Mouse (Mus musculus) mesoderm, embryonic 11.5 days (tissue): ENCODE data around the gene Ppp1cc.
"Not testable (repeated sequence)": the region's sequence is repeated elsewhere in the genome, so short reads cannot be mapped to it uniquely, and the experiment has no call there.

Experiments used
- DNase-seq: peaks from one replicate; pipeline ENCODE4 v3.0.0-alpha.2; 2012; ENCODE audit warnings: low read depth, low spot score

The Ppp1cc gene

GRCm38 (mm10) chr5:122136508-122137408 lies 21.3 kb upstream of the Ppp1cc start:
- no peak for DNase-seq

- DNase-seq: no peak
Measured at GRCm38 (mm10) chr5:122138856-122139255, 19.2 kb upstream of the Ppp1cc start.

DNA sequence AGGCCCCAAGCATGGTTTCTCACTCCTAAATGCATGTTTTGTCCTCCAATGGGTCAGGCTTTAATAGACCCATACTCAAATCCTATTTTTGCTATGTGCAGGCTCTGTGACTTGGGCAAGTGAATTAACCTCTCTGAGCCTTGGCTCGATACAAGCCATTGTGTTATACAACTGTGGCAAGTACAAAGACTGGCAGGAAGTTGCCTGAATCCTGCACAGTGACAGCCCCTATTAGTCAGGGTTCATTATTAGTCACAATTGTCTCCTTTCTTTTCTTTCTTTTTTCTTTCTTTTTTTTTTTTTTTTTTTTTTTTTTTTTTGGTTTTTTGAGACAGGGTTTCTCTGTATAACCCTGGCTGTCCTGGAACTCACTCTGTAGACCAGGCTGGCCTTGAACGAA lies 18.3 kb upstream of the Ppp1cc start:
- not testable (repeated sequence) for DNase-seq

- no peak for DNase-seq
Measured at GRCm38 (mm10) chr5:122140723-122141122, 17.4 kb upstream of the Ppp1cc start, which contains the start of gene Ccdc63. Gene Ccdc63 (minus strand): TSS chr5:122140823.

GRCm38 (mm10) chr5:122142230-122142992 lies 15.7 kb upstream of the Ppp1cc start:
- DNase-seq: no peak

DNA sequence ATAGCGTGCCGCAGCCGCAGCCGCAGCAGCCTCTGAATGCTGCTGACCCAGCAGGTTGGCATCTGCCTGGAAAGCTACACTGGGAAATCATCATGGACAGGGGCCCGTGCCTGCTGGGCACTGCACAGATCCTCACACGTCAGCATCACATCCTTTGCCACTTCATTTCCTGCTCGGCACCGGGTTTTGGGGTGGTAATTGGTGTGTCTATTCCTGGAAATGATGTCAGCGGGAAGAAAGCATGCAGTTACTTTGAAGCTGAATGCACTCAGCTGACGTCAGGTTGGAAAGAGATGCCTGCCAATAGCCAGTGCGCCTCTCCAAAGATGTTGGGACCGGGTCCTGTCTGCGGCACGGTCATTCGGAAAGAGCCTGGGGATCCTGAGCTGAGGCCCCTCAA lies 14.5 kb upstream of the Ppp1cc start:
- no peak for DNase-seq

DNA sequence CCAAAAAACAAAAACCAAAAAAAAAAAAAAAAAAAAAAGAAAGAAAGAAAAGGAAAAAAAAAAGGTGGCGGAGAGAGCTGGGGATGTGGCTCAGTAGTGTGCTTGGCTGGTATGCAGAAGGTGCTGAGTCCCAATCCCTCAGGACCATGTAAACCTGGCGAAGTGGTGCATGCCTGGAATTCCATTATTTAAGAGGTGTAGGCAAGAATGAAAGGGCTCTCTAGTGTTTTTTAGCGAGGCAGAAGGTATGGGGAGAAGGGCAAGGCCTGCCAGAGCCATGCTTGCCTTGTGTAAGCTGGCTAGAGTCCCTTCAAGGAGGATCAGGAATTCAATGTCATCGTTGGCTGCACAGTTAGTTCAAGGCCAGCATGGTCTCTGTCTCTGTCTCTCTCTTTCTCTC lies 13.3 kb upstream of the Ppp1cc start:
- no peak for DNase-seq

GRCm38 (mm10) chr5:122145381-122146055 lies 12.6 kb upstream of the Ppp1cc start:
- no peak for DNase-seq

DNA sequence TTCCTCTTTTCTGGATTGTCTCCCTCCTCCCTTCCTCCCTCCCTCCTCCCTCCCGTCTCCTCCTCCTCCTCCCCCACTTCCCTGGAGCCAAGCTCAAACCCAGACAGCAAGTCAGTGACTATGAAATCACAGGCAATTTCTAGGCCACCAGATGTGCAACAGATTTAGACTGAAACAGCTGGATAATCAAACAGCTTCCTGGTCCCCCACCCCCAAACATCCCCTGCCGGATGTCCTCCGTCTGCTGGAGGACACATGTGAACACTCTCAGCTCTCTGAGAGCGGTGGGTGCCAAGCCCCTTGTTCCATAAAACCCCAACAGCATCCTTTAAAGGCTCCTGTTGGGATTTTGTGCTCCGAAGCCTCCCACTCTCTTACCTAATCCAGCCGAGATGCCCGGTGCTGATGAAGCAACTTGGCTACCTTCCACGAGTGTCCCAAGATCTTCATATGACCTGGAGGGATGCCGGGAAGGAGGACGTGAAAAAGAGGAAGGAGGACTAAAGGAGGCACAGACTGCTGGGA lies 12.0 kb upstream of the Ppp1cc start:
- peak; percentile 64 for DNase-seq

DNA sequence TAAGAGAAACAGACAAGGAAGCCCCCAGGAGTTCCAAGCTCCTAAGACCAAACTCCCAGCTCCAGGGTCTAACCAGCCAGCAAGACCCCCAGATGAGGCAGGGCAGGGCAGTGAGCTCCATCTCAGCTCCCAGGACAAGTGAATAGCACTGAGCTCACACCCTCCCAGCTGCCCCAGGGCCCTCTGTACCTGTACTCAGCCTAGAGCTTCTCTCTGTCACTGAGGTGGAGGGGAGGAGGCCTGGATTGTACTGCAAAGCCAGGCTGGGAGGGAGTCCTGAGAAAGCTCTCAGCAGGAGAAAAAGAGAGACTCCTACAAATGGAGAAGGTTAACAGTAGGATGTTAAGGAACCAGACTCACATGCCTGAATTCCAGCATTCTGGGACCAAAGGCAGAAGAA lies 11.5 kb upstream of the Ppp1cc start:
- DNase-seq: no peak

GRCm38 (mm10) chr5:122148107-122148506 lies 10.0 kb upstream of the Ppp1cc start:
- DNase-seq: no peak

DNA sequence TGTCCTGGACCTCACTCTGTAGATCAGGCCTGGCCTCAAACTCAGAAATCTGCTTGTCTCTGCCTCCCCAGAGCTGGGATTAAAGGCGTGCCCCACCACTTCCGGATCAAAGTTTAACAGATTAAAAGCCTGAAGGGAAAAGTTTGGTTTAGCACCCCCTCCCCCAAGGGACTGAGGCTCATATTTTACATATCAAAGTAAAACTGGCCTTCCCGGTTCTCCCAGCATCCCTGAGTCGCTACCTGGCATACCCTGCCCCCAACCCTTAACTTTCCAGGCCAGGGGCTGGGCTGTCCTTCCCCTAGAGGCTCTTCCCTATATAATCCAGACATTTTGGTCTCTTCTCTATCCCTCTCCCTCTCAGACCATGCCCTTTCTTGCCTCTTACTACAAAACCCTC lies 8.8 kb upstream of the Ppp1cc start:
- DNase-seq: no peak

DNA sequence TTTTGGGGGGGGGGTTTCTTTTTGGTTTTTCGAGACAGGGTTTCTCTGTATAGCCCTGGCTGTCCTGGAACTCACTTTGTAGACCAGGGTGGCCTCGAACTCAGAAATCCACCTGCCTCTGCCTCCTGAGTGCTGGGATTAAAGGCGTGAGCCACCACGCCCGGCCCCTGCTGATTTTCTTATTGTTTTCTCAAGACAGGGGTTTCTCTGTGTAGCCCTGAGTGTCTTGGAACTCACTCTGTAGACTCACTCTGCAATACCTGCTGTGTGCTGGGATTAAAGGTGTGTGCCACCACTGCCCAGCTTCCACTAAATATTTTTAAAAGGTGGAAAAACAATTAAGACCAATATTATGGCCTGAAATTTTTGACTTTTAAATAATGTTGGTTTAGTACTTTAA lies 5.6 kb upstream of the Ppp1cc start:
- DNase-seq: not testable (repeated sequence)

GRCm38 (mm10) chr5:122154006-122154405 lies 4.1 kb upstream of the Ppp1cc start:
- DNase-seq: no peak

DNA sequence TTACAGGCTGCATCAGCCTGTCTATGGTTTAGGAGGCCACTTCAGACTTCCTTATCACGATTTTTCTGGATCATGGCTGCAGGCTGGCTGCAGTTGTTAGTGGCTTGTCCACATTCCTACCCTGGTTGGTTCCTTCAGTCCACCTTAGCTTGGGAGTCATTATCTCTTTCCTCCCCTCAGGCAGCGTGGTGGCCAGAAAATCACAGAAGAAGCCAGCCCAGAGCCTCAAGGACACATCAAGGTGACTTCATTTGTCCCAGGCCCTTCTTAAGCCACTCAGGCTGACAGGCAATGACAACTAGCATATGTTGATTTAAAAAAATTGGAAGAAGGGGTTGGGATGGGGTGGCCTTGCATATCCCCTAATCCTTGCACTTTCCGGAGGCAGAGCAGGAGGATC lies 3.3 kb upstream of the Ppp1cc start:
- no peak for DNase-seq

DNA sequence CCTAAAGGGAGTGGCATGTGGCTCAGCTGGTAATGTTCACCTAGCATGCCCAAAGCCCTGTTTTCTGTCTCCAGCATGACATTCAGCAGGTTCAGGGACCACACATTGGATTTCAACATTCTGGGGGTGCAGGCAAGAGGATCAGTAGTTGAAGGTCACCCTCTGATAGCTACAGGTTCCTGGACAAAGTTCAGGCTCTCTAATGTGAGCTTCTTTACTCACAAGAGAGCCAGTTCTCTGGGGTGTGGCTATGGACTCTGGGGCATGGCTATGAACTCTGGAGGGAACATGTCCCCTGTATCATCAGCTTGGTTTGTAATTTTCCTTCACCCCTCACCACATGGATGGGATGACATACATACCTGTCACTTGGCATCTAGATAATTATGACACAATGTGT lies 2.5 kb upstream of the Ppp1cc start:
- DNase-seq: no peak

GRCm38 (mm10) chr5:122156486-122156885 lies 1.6 kb upstream of the Ppp1cc start:
- DNase-seq: no peak

DNA sequence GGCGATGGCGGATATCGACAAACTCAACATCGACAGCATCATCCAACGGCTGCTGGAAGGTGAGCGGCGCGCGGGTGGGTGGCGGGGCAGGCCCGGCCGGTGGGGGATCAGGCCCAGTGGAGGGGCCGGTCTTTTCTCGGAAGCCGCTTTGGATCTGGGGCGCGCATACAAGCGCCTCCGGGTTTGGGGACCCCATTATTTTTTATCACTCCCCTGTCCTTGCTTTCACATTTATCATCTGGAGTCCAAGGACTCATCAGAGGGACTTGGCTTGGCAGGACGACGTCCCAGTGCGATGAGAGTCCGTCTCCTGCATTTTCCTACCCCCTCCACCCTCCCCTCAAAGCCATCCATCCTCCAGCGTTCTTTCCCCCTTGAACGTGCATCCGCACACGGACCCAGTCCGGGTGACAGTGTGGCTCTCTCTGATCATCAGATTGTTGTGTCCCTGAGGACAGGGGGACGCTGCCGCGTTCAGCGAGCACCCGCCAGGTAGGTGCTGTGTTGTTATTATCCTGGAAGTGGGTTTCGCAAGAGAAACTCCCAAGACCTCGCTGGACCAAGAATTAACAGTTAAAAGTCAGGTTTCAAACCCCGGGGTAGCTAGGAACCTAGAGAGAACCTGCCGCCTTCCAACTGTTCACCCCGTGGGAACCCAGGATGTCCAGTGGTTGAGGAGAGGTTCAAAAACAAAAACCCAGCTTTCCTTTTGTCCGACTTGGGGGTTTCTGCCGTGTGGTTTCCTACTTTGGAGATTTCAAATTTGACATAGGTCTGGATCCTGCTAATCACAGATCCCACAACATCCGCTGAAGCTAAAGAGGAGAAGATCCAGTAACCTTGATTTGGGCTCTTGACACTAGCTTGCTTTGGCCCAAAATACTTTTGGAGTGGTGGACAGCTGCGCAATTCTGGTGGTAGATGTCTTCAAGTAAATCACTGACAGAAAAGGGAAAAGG lies 758 bp downstream of the Ppp1cc start:
- no peak for DNase-seq

- no peak for DNase-seq
Measured at GRCm38 (mm10) chr5:122163194-122163593, 5.1 kb downstream of the Ppp1cc start.

DNA sequence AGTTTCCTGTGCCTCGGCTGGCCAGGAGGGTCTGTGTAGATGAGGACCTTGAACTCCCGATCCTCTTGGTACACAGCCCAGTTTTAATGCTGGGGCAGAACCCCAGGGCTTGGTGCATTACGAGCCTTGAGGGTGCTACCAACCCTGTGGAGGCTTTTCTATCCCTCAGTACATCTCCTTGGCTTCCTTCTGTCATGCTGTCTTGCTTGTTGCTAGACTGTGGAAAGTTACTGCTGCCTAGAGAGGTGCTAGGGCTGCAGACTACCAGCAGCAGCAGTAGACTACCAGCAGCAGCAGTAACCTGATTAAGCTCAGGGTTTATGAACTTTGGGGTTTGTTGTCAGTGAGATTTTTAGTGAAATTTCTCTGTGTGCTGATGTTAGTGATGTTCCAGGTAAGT lies 5.9 kb downstream of the Ppp1cc start:
- DNase-seq: no peak
